Mouse (Mus musculus) hindbrain, embryonic 14.5 days (tissue): Measurements from ENCODE around the gene Cars2. TPM values are rescaled to one million over a fixed set of nuclear protein-coding genes. Genes with fewer than 3 reads are reported as not detected.

Experiments
- ATAC-seq: fragments of 200-750 bp; cut with Nextera tagmentation; 2 replicates; pipeline ENCODE4 v1.8.0; 2017; ENCODE audit warnings: moderate number of reproducible peaks, mild to moderate bottlenecking, moderate TSS enrichment, moderate library complexity; ENCODE audit not compliant: low FRiP score
- DNase-seq: peaks from one replicate; pipeline ENCODE4 v3.0.0-alpha.2; 2015; ENCODE audit warnings: low spot score
- H3K27ac ChIP-seq: fragments of 300-500 bp; sonication (generic); 2 replicates; pipeline ENCODE4 v1.5.1; 2014; ENCODE audit warnings: mild to moderate bottlenecking, moderate library complexity
- H3K27me3 ChIP-seq: fragments of 300-500 bp; sonication (generic); 2 replicates; pipeline ENCODE4 v1.6.1; 2014; ENCODE audit warnings: mild to moderate bottlenecking, low read length, mixed read lengths; ENCODE audit not compliant: control insufficient read depth, insufficient read depth
- H3K36me3 ChIP-seq: fragments of 300-500 bp; sonication (generic); replicated peaks from 2 replicates; pipeline ENCODE4 v1.6.1; 2014; ENCODE audit not compliant: control insufficient read depth, insufficient read depth
- H3K4me1 ChIP-seq: fragments of 300-500 bp; sonication (generic); replicated peaks from 2 replicates; pipeline ENCODE4 v1.6.1; 2014; ENCODE audit warnings: antibody characterized with exemption, low read length, mixed read lengths; ENCODE audit not compliant: control insufficient read depth, insufficient read depth
- H3K4me2 ChIP-seq: fragments of 300-500 bp; sonication (generic); replicated peaks from 2 replicates; pipeline ENCODE4 v1.6.1; 2014; ENCODE audit warnings: mild to moderate bottlenecking, moderate library complexity
- H3K4me3 ChIP-seq: fragments of 300-500 bp; sonication (generic); replicated peaks from 2 replicates; pipeline ENCODE4 v1.5.1; 2014; ENCODE audit warnings: mild to moderate bottlenecking, low read length
- H3K9ac ChIP-seq: fragments of 300-500 bp; sonication (generic); 2 replicates; pipeline ENCODE4 v1.6.1; 2014
- H3K9me3 ChIP-seq: fragments of 300-500 bp; sonication (generic); 2 replicates; pipeline ENCODE4 v1.6.1; 2016; ENCODE audit warnings: low read length; ENCODE audit not compliant: control insufficient read depth
- WGBS: fragments of 180-500 bp; shearing (Covaris S2); extraction: QIAGEN DNeasy Blood & Tissue Kit; methylation state at CpG from one replicate; pipeline ENCODE4 v1.1.7; 2014; 5-methylcytosine and 5-hydroxymethylcytosine counted together
- polyA plus RNA-seq: library from polyadenylated mRNA; unstranded; fragments of >200 nt; fragmentation: Nextera tagmentation; extraction: Ambion mirVana; gene quantifications from 2 replicates; pipeline ENCODE4 v1.2.1, GENCODE M21; 2014

Cars2 gene
- polyA plus RNA-seq, 1 experiment from 2014 or later = 26.0 TPM

DNA sequence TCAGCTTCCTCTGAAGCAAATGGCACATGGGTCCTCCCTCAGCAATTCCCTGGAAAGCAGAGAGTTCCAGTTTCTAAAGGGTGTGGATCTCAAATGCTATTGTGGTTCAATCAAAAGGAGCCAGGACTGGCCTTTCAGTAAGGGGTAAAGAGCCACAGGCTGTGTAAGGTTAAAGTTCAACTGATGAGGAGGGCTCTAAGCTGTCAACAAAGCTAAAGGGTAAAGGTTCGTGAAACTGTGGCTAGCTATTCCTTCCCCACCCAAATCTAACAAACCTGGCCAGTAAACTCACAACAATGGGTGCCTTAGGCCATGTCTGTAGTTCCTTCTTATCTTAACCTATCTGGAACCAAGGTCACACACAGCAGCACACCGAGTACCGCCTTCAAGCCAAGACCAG, 68.7 kb downstream of the Cars2 start:
- ATAC-seq (no peak), DNase-seq (no peak)
- H3K4me2 ChIP-seq = no peak overlapping the region
- H3K27ac ChIP-seq = no peak overlapping the region
- WGBS = 48% methylated on average over 3 of the region's 3 CpGs
- peaks cover 12% of the 10 kb centered on the region; the same call in 1 of the 2 replicates for H3K4me1 ChIP-seq
- H3K4me3 ChIP-seq = no peak overlapping the region
- no peak overlapping the region for H3K9ac ChIP-seq
- H3K27me3 ChIP-seq = peaks cover 50% of the 10 kb centered on the region
- H3K9me3 ChIP-seq = no peaks in the 10 kb centered on the region
- no peaks in the 10 kb centered on the region for H3K36me3 ChIP-seq

DNA sequence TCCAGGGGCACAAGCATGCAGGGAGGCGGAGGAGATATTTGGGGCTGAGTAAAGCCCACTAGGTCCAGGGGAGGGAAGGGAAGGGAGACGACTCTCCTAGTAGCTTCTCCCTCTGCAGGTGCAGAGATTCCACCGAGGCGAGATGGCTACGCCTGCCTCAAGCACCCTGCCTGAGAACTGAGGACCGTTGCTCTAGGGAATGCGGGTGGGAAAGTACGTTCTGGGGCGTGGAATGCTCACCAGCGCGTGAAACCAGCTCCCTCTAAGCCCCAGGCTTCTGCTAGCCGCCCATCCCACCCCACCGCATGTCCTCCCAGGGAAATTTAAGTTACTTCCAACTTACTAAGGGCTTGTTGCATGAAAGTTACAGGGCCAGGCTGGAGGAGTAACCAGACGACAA, 71.0 kb downstream of the Cars2 start:
- H3K36me3 ChIP-seq = no peaks in the 10 kb centered on the region
- peaks cover 12% of the 10 kb centered on the region; the same call in 1 of the 2 replicates for H3K4me1 ChIP-seq
- DNase-seq (no peak), ATAC-seq (no peak)
- H3K9me3 ChIP-seq = no peaks in the 10 kb centered on the region
- 6% methylated on average over 14 of the region's 14 CpGs for WGBS
- no peak overlapping the region for H3K27ac ChIP-seq
- no peak overlapping the region for H3K4me2 ChIP-seq
- H3K4me3 ChIP-seq = no peak overlapping the region
- H3K9ac ChIP-seq = no peak overlapping the region
- peaks cover 71% of the 10 kb centered on the region for H3K27me3 ChIP-seq

DNA sequence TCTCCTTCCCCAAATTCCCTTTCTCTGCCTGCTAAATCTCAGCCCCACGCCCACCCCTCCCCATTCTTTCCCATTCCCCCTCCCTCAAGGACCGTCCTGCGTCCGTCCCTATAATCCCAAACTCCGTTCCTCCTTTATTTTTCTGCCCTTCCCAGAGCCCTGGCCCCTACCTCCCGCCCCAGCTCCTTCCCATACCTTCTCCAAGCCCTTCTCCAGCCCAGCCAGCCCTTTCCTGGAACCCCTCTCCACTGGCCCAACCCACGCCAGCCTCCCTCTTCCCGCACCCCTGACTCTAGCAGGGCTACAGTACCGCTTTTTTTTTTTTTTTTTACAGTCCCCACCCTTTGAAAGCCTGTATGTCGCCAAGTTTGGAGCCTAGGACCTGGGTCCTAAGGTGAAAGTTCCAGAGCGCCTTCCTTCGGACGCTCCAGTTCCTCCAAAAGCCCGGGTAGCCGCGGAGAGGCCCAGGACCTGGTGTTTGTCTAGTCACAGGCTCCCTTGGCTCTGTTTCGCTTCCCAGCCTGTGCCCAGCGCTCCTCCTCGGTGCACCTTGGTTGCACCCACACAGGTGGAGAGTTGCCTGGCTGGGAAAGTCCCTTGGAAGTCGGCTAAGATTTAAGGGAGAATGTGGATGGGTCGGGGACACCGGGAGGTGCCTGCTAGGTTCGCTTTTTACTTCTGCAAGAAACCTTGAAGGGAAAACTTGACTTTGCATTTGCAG, 71.6 kb downstream of the Cars2 start:
- peak overlapping the region; percentile 87 for H3K4me2 ChIP-seq
- peak overlapping the region; percentile 42 for H3K4me3 ChIP-seq
- H3K27me3 ChIP-seq = peaks cover 78% of the 10 kb centered on the region
- no peaks in the 10 kb centered on the region for H3K36me3 ChIP-seq
- H3K9me3 ChIP-seq = no peaks in the 10 kb centered on the region
- no peak overlapping the region for H3K27ac ChIP-seq
- ATAC-seq (peak; percentile 17; the same call in 1 of the 2 replicates), DNase-seq (no peak)
- H3K4me1 ChIP-seq = peaks cover 12% of the 10 kb centered on the region; the same call in 1 of the 2 replicates
- WGBS = 2% methylated on average over 23 of the region's 23 CpGs
- H3K9ac ChIP-seq = no peak overlapping the region

DNA sequence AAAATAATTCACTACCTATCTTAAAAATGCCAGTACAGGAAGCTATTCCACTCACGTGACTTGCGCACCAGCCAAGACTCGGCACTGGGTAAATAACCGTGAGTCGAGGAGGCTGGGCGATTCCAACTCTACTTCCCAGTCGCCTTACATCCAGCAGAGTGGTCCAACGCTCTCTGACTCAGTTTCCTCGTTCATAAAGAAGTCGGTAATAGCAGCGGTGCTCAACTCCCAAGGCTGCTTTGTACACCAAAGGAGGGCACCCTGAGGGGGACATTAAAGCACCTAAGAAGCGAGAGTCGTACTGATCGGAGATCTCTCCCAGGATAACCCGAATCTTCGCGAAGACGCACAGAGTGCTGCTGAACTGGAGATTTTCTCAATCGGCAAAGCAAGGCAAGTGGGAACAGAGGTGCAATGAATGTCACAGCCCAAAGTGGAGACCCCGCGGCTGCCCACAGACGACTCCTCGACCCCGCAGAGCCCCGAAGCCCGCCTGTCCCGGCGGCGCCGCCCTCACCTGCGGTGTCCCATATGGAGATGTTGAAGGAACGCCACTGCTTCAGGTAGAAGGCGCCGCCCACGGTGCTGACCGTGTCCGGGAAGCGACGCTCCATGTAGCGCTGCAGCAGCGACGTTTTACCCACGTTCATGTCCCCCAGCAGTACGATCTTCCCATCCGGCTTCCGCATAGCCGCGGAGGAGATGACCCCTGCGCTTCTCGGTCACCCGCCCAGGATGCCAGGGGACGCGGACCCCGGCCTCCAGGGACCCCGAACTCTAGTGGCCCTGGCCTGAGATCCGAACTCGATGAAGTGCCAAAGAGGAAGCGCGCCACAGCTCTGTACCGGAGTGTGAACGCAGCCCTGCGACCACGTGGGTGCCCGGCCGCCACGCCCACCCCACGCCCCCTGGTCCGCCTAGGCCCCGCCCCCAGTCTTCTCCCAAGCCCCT, 72.5 kb downstream of the Cars2 start, which contains the start of gene Rab20:
TSS of gene Rab20 (minus strand) at position 900 of the 951 bp plus-strand sequence.
- peak within 1 kb of the TSS; percentile 28; the same call in 1 of the 2 replicates for H3K9ac ChIP-seq
- peak within 1 kb of the TSS; percentile 42 for H3K4me3 ChIP-seq
- peak; percentile 50 for DNase-seq
- no peaks in the 10 kb centered on the region for H3K9me3 ChIP-seq
- peaks cover 82% of the 10 kb centered on the region for H3K27me3 ChIP-seq
- peak within 1 kb of the TSS; percentile 87 for H3K4me2 ChIP-seq
- peaks cover 12% of the 10 kb centered on the region; the same call in 1 of the 2 replicates for H3K4me1 ChIP-seq
- H3K27ac ChIP-seq = no peak within 1 kb of the TSS
- under 1% methylated on average over 69 of the region's 69 CpGs for WGBS
- peak; percentile 70; the same call in 1 of the 2 replicates for ATAC-seq
- no peaks in the 10 kb centered on the region for H3K36me3 ChIP-seq

DNA sequence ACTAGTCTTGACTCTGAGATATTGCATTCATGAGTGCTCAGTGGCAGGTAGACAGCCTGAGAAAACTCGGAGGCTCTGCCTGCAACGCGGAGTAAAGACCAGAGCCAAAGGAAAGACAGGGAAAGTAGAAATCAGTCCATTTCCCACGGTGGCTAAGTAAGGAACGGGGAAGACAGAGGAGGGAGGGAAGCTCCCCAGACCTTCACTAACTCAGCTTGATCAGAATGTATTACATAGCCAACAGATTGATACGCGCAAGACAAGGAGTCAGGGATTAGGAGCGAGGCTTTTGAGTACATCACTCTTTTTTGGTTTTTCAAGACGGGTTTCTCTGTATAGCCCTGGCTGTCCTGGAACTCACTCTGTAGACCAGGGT, 73.4 kb downstream of the Cars2 start:
- H3K36me3 ChIP-seq = no peaks in the 10 kb centered on the region
- peak overlapping the region; percentile 87 for H3K4me2 ChIP-seq
- 5% methylated on average over 9 of the region's 9 CpGs for WGBS
- DNase-seq = no peak
- no peak overlapping the region for H3K9ac ChIP-seq
- peaks cover 12% of the 10 kb centered on the region; the same call in 1 of the 2 replicates for H3K4me1 ChIP-seq
- no peaks in the 10 kb centered on the region for H3K9me3 ChIP-seq
- no peak overlapping the region for H3K27ac ChIP-seq
- peak overlapping the region; percentile 11; the same call in 1 of the 2 replicates for H3K4me3 ChIP-seq
- peaks cover 82% of the 10 kb centered on the region for H3K27me3 ChIP-seq
- no peak for ATAC-seq

DNA sequence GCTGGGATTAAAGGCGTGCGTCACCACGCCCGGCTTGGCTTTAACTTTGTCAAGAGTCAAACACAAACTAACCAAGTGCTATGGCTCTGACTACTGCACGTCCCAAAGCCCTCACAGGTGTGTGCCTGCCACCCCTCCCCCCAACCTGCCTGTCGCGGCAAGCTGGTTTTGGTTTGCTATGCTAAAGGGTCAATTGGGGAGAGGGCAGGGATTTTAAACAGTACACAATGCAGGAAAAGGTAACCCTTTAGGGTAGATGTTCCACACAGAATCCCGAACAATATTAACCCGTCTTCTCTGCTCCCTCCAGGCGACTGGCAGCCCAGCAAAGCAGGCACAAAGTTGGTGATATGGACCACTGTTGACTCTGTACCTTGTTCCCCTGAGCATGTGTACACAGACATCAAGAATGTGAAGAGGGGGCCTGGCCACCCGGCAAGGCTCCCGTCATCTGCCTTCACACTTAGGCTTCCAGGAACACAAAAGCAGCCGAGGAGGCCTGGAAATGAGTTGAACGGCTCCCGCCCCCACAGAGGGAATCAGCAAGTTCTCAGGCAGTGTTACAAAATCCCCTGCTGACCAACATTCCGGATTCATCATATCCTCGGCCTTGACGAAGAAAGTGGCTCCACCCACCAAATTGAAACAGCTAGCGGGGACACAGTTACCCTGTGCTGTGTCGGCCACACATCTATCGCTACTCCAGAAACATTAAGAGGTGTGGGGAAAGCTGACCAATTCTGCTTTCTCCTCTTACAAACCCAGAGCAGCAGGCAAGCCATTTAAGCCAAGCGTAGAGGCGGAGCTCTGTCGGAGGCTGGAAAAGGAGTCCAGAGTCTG, 74.0 kb downstream of the Cars2 start:
- Histone ChIP-seq H3K4me2 (peak overlapping the region; percentile 87), H3K36me3 (no peaks in the 10 kb centered on the region), H3K27ac (no peak overlapping the region), H3K4me3 (peak overlapping the region; percentile 11; the same call in 1 of the 2 replicates), H3K9me3 (no peaks in the 10 kb centered on the region), H3K9ac (no peak overlapping the region), H3K4me1 (peaks cover 12% of the 10 kb centered on the region; the same call in 1 of the 2 replicates), H3K27me3 (peaks cover 77% of the 10 kb centered on the region)
- ATAC-seq (no peak), DNase-seq (no peak)
- 6% methylated on average over 24 of the region's 24 CpGs for WGBS

DNA sequence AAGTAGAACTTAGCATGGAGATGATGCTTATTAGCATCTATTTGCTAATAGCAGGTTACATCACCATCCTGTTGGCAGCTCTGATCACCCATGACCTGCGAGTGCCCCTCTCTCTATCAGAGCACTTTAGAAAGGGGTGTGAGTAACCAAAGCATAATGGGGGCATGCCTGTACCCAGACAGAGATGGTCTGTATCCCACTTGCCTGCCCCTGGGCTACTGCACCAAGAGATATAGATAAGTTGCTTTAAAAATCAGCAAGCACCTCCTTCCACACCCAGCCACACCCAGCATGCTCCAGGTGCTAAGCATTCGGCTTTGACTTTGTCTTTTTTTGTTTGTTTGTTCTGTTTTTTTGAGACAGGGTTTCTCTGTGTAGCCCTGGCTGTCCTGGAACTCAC, 74.7 kb downstream of the Cars2 start:
- H3K27ac ChIP-seq = no peak overlapping the region
- H3K27me3 ChIP-seq = peaks cover 73% of the 10 kb centered on the region
- no peaks in the 10 kb centered on the region for H3K9me3 ChIP-seq
- no peaks in the 10 kb centered on the region for H3K36me3 ChIP-seq
- 14% methylated on average over 2 of the region's 2 CpGs for WGBS
- peaks cover 12% of the 10 kb centered on the region; the same call in 1 of the 2 replicates for H3K4me1 ChIP-seq
- DNase-seq = no peak
- no peak overlapping the region for H3K4me3 ChIP-seq
- no peak overlapping the region for H3K4me2 ChIP-seq
- no peak for ATAC-seq
- H3K9ac ChIP-seq = no peak overlapping the region

DNA sequence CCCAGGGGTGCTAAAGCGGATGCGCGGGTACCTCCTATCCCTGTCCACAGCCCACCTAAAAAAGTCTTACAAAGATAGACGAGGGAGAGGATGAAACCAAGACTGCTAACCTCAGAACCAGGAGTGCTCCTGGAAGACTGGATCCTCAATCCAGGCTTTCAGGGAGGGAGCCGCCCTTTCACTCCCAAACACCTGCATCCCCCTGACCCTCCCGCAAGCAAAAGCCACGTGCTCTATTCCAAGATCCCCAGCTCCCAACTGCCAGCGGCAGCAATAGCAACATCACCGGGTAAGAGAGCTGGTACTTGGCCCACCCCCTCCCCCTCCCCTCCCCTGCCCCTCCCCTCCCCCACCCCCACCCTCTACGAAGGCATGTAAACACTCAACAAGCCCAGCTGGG, 75.2 kb downstream of the Cars2 start:
- no peak overlapping the region for H3K4me2 ChIP-seq
- peaks cover 12% of the 10 kb centered on the region; the same call in 1 of the 2 replicates for H3K4me1 ChIP-seq
- H3K27ac ChIP-seq = no peak overlapping the region
- H3K36me3 ChIP-seq = no peaks in the 10 kb centered on the region
- H3K9ac ChIP-seq = no peak overlapping the region
- DNase-seq (no peak), ATAC-seq (no peak)
- no peaks in the 10 kb centered on the region for H3K9me3 ChIP-seq
- no peak overlapping the region for H3K4me3 ChIP-seq
- H3K27me3 ChIP-seq = peaks cover 68% of the 10 kb centered on the region
- WGBS = 9% methylated on average over 9 of the region's 10 CpGs
